Mouse (Mus musculus) G1E (cell line): ENCODE results near the gene Coro2b.

Experiments
- CTCF ChIP-seq: IDR thresholded peaks from 2 replicates; pipeline ENCODE4 v1.5.1; 2012; ENCODE audit warnings: low read depth, low read length, inconsistent platforms, mixed read lengths
- GATA1 ChIP-seq: IDR thresholded peaks from 2 replicates; pipeline ENCODE4 v1.6.1; 2012; ENCODE audit warnings: borderline replicate concordance, low read length, inconsistent platforms, mixed read lengths
- GATA2 ChIP-seq: IDR thresholded peaks from 2 replicates; pipeline ENCODE4 v1.6.1; 2012; ENCODE audit warnings: low read depth, low read length, inconsistent platforms, borderline replicate concordance
- TAL1 ChIP-seq: conservative IDR thresholded peaks from 2 replicates; pipeline ENCODE4 v1.6.1; 2012; ENCODE audit warnings: low read depth, low read length, inconsistent platforms, mixed read lengths

- no peak for TF ChIP-seq GATA1
- no peak for TF ChIP-seq CTCF
- TF ChIP-seq TAL1: no peak
- no peak for TF ChIP-seq GATA2
Observed at GRCm38 (mm10) chr9:62427010-62427409, 109.8 kb downstream of the Coro2b start.
